Mouse (Mus musculus) lung, adult 2 months (tissue): Measurements from ENCODE around the gene Nck1.

Experiments
- CTCF ChIP-seq: fragments of 200-500 bp; IDR thresholded peaks from 2 replicates; pipeline ENCODE4 v1.5.1; 2011; ENCODE audit warnings: mild to moderate bottlenecking, low read length, control low read depth; ENCODE audit not compliant: insufficient read depth
- POLR2A ChIP-seq: fragments of 200-500 bp; IDR thresholded peaks from 2 replicates; pipeline ENCODE4 v1.6.1; 2011; ENCODE audit warnings: low read depth, mild to moderate bottlenecking, control low read depth, low read length, borderline replicate concordance; ENCODE audit errors: extremely low read depth

DNA sequence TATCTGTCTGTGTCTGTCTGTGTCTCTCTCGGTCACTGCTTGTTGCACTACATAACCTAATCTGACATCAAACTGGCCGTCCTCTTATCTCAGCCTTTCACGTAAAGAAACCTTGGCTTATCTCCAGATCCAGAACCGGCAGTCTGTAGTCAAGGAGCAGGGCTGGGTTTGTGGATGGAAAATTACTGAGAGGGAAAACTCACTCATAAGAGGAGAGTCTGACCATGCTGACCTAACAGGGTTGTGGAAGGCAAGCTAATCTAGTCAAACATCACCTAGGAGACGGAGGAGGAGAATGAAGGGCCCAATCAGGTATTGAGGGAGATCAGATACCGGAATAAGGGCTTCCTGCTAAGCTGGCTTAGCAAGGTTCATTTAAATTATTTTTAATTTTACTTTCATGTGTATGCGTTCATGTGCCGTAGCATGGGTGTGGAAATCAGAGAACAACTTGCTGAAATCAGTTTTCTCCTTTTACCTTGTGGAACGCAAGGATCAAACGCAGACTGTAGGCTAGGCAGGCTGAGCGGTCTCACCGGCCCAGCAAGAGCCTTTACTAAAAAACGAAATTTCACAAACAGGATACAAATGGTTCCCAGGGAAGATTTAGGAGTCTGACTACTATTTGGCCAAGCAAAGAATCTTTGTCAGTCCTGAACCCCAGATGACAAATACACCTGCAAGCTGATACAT, 37.1 kb upstream of the Nck1 start:
- no peak for TF ChIP-seq POLR2A
- no peak for TF ChIP-seq CTCF
